Mouse (Mus musculus) embryo, embryonic 10.5 days (tissue): ENCODE measurements around the gene Mrc1.
"Not testable (repeated sequence)": the region's sequence is repeated elsewhere in the genome, so short reads cannot be mapped to it uniquely, and the experiment has no call there.

Experiments
- DNase-seq: peaks from one replicate; pipeline ENCODE4 v3.0.0-alpha.2; 2015; ENCODE audit warnings: low spot score

Gene Mrc1

GRCm38 (mm10) chr2:14229149-14229548 is at the start of gene Mrc1:
Mrc1 (plus strand) TSS chr2:14229392.
- DNase-seq = no peak

- DNase-seq = no peak
Observed at GRCm38 (mm10) chr2:14184375-14184774, 44.8 kb upstream of the Mrc1 start.

- DNase-seq = peak; percentile 6
Observed at GRCm38 (mm10) chr2:14190684-14191083, 38.5 kb upstream of the Mrc1 start.

GRCm38 (mm10) chr2:14191601-14192000 is 37.6 kb upstream of the Mrc1 start:
- no peak for DNase-seq

- DNase-seq = no peak
Observed at GRCm38 (mm10) chr2:14192046-14192445, 37.1 kb upstream of the Mrc1 start.

- not testable (repeated sequence) for DNase-seq
Observed at GRCm38 (mm10) chr2:14198325-14198903, 30.8 kb upstream of the Mrc1 start.

GRCm38 (mm10) chr2:14199621-14200020 is 29.6 kb upstream of the Mrc1 start:
- DNase-seq = no peak

- DNase-seq = not testable (repeated sequence)
Observed at GRCm38 (mm10) chr2:14200879-14201445, 28.2 kb upstream of the Mrc1 start.

GRCm38 (mm10) chr2:14204308-14204707 is 24.9 kb upstream of the Mrc1 start:
- DNase-seq = no peak

GRCm38 (mm10) chr2:14206798-14207197 is 22.4 kb upstream of the Mrc1 start:
- DNase-seq = no peak

GRCm38 (mm10) chr2:14210731-14211130 is 18.5 kb upstream of the Mrc1 start:
- DNase-seq = no peak

GRCm38 (mm10) chr2:14211606-14212005 is 17.6 kb upstream of the Mrc1 start:
- DNase-seq = no peak

- peak; percentile 50 for DNase-seq
Observed at GRCm38 (mm10) chr2:14214764-14215163, 14.4 kb upstream of the Mrc1 start.

GRCm38 (mm10) chr2:14216653-14217052 is 12.5 kb upstream of the Mrc1 start:
- no peak for DNase-seq

- DNase-seq = no peak
Observed at GRCm38 (mm10) chr2:14218126-14218525, 11.1 kb upstream of the Mrc1 start.

- DNase-seq = no peak
Observed at GRCm38 (mm10) chr2:14224387-14224786, 4.8 kb upstream of the Mrc1 start.

GRCm38 (mm10) chr2:14228495-14228894 is 697 bp upstream of the Mrc1 start:
- no peak for DNase-seq

GRCm38 (mm10) chr2:14229979-14230378 is 787 bp downstream of the Mrc1 start:
- no peak for DNase-seq

- no peak for DNase-seq
Observed at GRCm38 (mm10) chr2:14232897-14233296, 3.7 kb downstream of the Mrc1 start.

- DNase-seq = no peak
Observed at GRCm38 (mm10) chr2:14233983-14234382, 4.8 kb downstream of the Mrc1 start.

- DNase-seq = no peak
Observed at GRCm38 (mm10) chr2:14235319-14235718, 6.1 kb downstream of the Mrc1 start.

- DNase-seq = no peak
Observed at GRCm38 (mm10) chr2:14236920-14237319, 7.7 kb downstream of the Mrc1 start.

- no peak for DNase-seq
Observed at GRCm38 (mm10) chr2:14237723-14238122, 8.5 kb downstream of the Mrc1 start.

GRCm38 (mm10) chr2:14239151-14239550 is 10.0 kb downstream of the Mrc1 start:
- DNase-seq = no peak
